Mouse (Mus musculus) ES-E14 (cell line): Measurements from ENCODE around the gene Rhoj. TPM values are rescaled to one million over a fixed set of nuclear protein-coding genes. Genes with fewer than 3 reads are reported as not detected.

ENCODE experiments used
- DNase-seq: peaks from one replicate; pipeline ENCODE4 v3.0.0-alpha.2; 2013; ENCODE audit warnings: low read depth, low spot score
- H3K27ac ChIP-seq: 2 replicates; pipeline ENCODE4 v1.5.1; 2012; ENCODE audit warnings: low read depth, mild to moderate bottlenecking, low read length, moderate library complexity, mixed read lengths; ENCODE audit not compliant: poor library complexity, insufficient read depth, severe bottlenecking
- H3K36me3 ChIP-seq: 2 replicates; pipeline ENCODE4 v1.6.1; 2012; ENCODE audit warnings: mild to moderate bottlenecking, low read length, moderate library complexity, mixed read lengths; ENCODE audit not compliant: control insufficient read depth, poor library complexity, insufficient read depth, severe bottlenecking
- H3K4me1 ChIP-seq, 2 experiments: fragments of 150-350 bp in 1 of 2; sonication (generic) in 1 of 2; 2 replicates each; pipeline ENCODE4 v1.6.1; 2012; ENCODE audit warnings: low read length in 2 of 2, mild to moderate bottlenecking in 1 of 2, mixed read lengths in 1 of 2; ENCODE audit not compliant: control insufficient read depth in 2 of 2, insufficient read depth in 2 of 2, poor library complexity in 1 of 2
- H3K4me3 ChIP-seq, 2 experiments: fragments of 150-350 bp in 1 of 2; sonication (generic) in 1 of 2; 2 replicates each; pipeline ENCODE4 v1.5.1; 2012; ENCODE audit warnings: low read length in 2 of 2, low read depth in 1 of 2, mild to moderate bottlenecking in 1 of 2, mixed read lengths in 1 of 2; ENCODE audit not compliant: insufficient read depth in 1 of 2, poor library complexity in 1 of 2, severe bottlenecking in 1 of 2
- H3K9ac ChIP-seq: 2 replicates; pipeline ENCODE4 v1.6.1; 2012; ENCODE audit warnings: low read depth, mild to moderate bottlenecking, low read length, mixed read lengths; ENCODE audit not compliant: poor library complexity, insufficient read depth, severe bottlenecking
- H3K9me3 ChIP-seq: fragments of 150-350 bp; sonication (generic); 2 replicates; pipeline ENCODE4 v1.6.1; 2012; ENCODE audit warnings: low read depth, mild to moderate bottlenecking, low read length; ENCODE audit not compliant: control insufficient read depth, insufficient read depth
- CHD2 ChIP-seq: IDR thresholded peaks from 2 replicates; pipeline ENCODE4 v1.6.1; 2014; ENCODE audit warnings: mild to moderate bottlenecking, low read depth, low read length, inconsistent platforms
- HCFC1 ChIP-seq: IDR thresholded peaks from 2 replicates; pipeline ENCODE4 v1.6.1; 2012; ENCODE audit warnings: low read length, inconsistent platforms, borderline replicate concordance; ENCODE audit not compliant: insufficient read depth
- MAFK ChIP-seq: IDR thresholded peaks from 2 replicates; pipeline ENCODE4 v1.6.1; 2014; ENCODE audit warnings: mild to moderate bottlenecking, low read depth, low read length, inconsistent platforms; ENCODE audit not compliant: insufficient read depth
- ZC3H11A ChIP-seq: IDR thresholded peaks from 2 replicates; pipeline ENCODE4 v1.6.1; 2012; ENCODE audit warnings: low read depth, mild to moderate bottlenecking, inconsistent platforms, low read length, borderline replicate concordance
- ZNF384 ChIP-seq: IDR thresholded peaks from 2 replicates; pipeline ENCODE4 v1.6.1; 2012; ENCODE audit warnings: low read depth, low read length, inconsistent platforms
- in situ Hi-C, 2 experiments: fragments of 600-800 bp; cut with MboI; formaldehyde crosslinking; loops; one replicate each; pipeline ENCODE4 v1.15.1; 2025; ENCODE audit warnings: low sequenced_read_pairs in 2 of 2, inconsistent platforms in 1 of 2; ENCODE audit not compliant: unreplicated experiment in 2 of 2
- total RNA-seq: library from RNA; depleted of rRNA; stranded (reverse); fragments of 300-350 nt; gene quantifications from 2 replicates; pipeline ENCODE4 v1.2.3, GENCODE M21; 2012; rRNA removed

The Rhoj gene
- 0.16 and 0.80 TPM in 2 replicates for total RNA-seq

GRCm38 (mm10) chr12:75307961-75308951 is at the start of gene Rhoj:
TSS of gene Rhoj (plus strand) at chr12:75308322.
- DNase-seq = peak; percentile 20
- Histone ChIP-seq H3K27ac (no peak within 1 kb of the TSS), H3K4me3 (peak within 1 kb of the TSS; percentile 20 to 22), H3K4me1 (no peaks in the 10 kb centered on the region), H3K36me3 (no peaks in the 10 kb centered on the region), H3K9me3 (no peaks in the 10 kb centered on the region), H3K9ac (peak within 1 kb of the TSS; percentile 8; the same call in 1 of the 2 replicates)
- in situ Hi-C loops = no loop called here
- no peak for TF ChIP-seq CHD2
- no peak for TF ChIP-seq ZNF384
- TF ChIP-seq MAFK = no peak
- no peak for TF ChIP-seq ZC3H11A
- no peak for TF ChIP-seq HCFC1

GRCm38 (mm10) chr12:75271726-75272125 is 36.4 kb upstream of the Rhoj start:
- DNase-seq = no peak
- H3K9ac ChIP-seq = no peak overlapping the region
- H3K4me3 ChIP-seq = no peak overlapping the region
- no peak for TF ChIP-seq HCFC1
- H3K36me3 ChIP-seq = no peaks in the 10 kb centered on the region
- no peaks in the 10 kb centered on the region for H3K9me3 ChIP-seq
- no peak overlapping the region for H3K27ac ChIP-seq
- in situ Hi-C loops = no loop called here
- H3K4me1 ChIP-seq = no peaks in the 10 kb centered on the region

GRCm38 (mm10) chr12:75275730-75276129 is 32.4 kb upstream of the Rhoj start:
- DNase-seq = no peak
- H3K9ac ChIP-seq = no peak overlapping the region
- H3K36me3 ChIP-seq = no peaks in the 10 kb centered on the region
- no peak for TF ChIP-seq ZNF384
- no peak for TF ChIP-seq CHD2
- TF ChIP-seq HCFC1 = no peak
- no peak for TF ChIP-seq ZC3H11A
- no peak for TF ChIP-seq MAFK
- H3K4me1 ChIP-seq = no peaks in the 10 kb centered on the region
- no peak overlapping the region for H3K4me3 ChIP-seq
- no peak overlapping the region for H3K27ac ChIP-seq
- in situ Hi-C loops = no loop called here
- H3K9me3 ChIP-seq = no peaks in the 10 kb centered on the region

- no peak overlapping the region for H3K4me3 ChIP-seq
- DNase-seq = no peak
- H3K9me3 ChIP-seq = no peaks in the 10 kb centered on the region
- H3K4me1 ChIP-seq = no peaks in the 10 kb centered on the region
- TF ChIP-seq HCFC1 (no peak), CHD2 (no peak), ZC3H11A (no peak), MAFK (no peak), ZNF384 (no peak)
- no peak overlapping the region for H3K9ac ChIP-seq
- H3K27ac ChIP-seq = no peak overlapping the region
- in situ Hi-C loops = no loop called here
- H3K36me3 ChIP-seq = no peaks in the 10 kb centered on the region
Observed at GRCm38 (mm10) chr12:75277425-75277824, 30.7 kb upstream of the Rhoj start.
